Mouse (Mus musculus): ENCODE measurements at regions not wholly inside any gene's neighbourhood (a gene's known extent, or its start where the extent isn't known, plus 50 kb on each side); places are given as distances from the start of the nearest gene placed in this dataset.

- no peak overlapping the region for H3K4me2 ChIP-seq
- no peak overlapping the region for H3K27ac ChIP-seq
- no peak overlapping the region for H3K4me3 ChIP-seq (replicated peaks)
- no peaks in the 10 kb centered on the region for H3K4me1 ChIP-seq (replicated peaks)
- H3K9me3 ChIP-seq = no peaks in the 10 kb centered on the region
- WGBS = 77% methylated on average over 5 of the region's 5 CpGs
- H3K9ac ChIP-seq (replicated peaks) = no peak overlapping the region
- no peak for ATAC-seq (ENCODE audit: insufficient number of reproducible peaks, insufficient read depth, low FRiP score, low TSS enrichment, low read depth)
- H3K36me3 ChIP-seq = no peaks in the 10 kb centered on the region
- no peaks in the 10 kb centered on the region for H3K27me3 ChIP-seq
Measured at GRCm38 (mm10) chr12:43843907-43844537, 366.1 kb downstream of the Dnajb9 start.

- Histone ChIP-seq H3K27me3 (no peaks in the 10 kb centered on the region), H3K4me3 (replicated peaks) (no peak overlapping the region), H3K9me3 (no peaks in the 10 kb centered on the region), H3K4me1 (replicated peaks) (peaks cover 9% of the 10 kb centered on the region), H3K4me2 (no peak overlapping the region), H3K27ac (no peak overlapping the region), H3K9ac (replicated peaks) (no peak overlapping the region), H3K36me3 (no peaks in the 10 kb centered on the region)
- WGBS = 78% methylated on average over 1 of the region's 1 CpGs
- no peak for ATAC-seq (ENCODE audit: insufficient number of reproducible peaks, insufficient read depth, low FRiP score, low TSS enrichment, low read depth)
Measured at GRCm38 (mm10) chr12:43831976-43832375, 378.1 kb downstream of the Dnajb9 start.

- Histone ChIP-seq H3K27ac (no peak overlapping the region), H3K9ac (replicated peaks) (no peak overlapping the region), H3K4me2 (no peak overlapping the region), H3K36me3 (no peaks in the 10 kb centered on the region), H3K27me3 (no peaks in the 10 kb centered on the region), H3K9me3 (no peaks in the 10 kb centered on the region), H3K4me1 (replicated peaks) (peaks cover 9% of the 10 kb centered on the region), H3K4me3 (replicated peaks) (no peak overlapping the region)
- ATAC-seq (ENCODE audit: insufficient number of reproducible peaks, insufficient read depth, low FRiP score, low TSS enrichment, low read depth) = no peak
Measured at GRCm38 (mm10) chr12:43828641-43829040, 381.5 kb downstream of the Dnajb9 start.

GRCm38 (mm10) chr12:43827901-43828300 lies 382.2 kb downstream of the Dnajb9 start:
- Histone ChIP-seq H3K27me3 (no peaks in the 10 kb centered on the region), H3K4me3 (replicated peaks) (no peak overlapping the region), H3K4me1 (replicated peaks) (peaks cover 9% of the 10 kb centered on the region), H3K27ac (no peak overlapping the region), H3K9me3 (no peaks in the 10 kb centered on the region), H3K9ac (replicated peaks) (no peak overlapping the region), H3K36me3 (no peaks in the 10 kb centered on the region), H3K4me2 (no peak overlapping the region)
- no peak for ATAC-seq (ENCODE audit: insufficient number of reproducible peaks, insufficient read depth, low FRiP score, low TSS enrichment, low read depth)
- WGBS = 81% methylated on average over 6 of the region's 6 CpGs

GRCm38 (mm10) chr12:43827296-43827695 lies 382.8 kb downstream of the Dnajb9 start:
- ATAC-seq (ENCODE audit: insufficient number of reproducible peaks, insufficient read depth, low FRiP score, low TSS enrichment, low read depth) = no peak
- H3K4me2 ChIP-seq = no peak overlapping the region
- no peak overlapping the region for H3K27ac ChIP-seq
- H3K4me1 ChIP-seq (replicated peaks) = peaks cover 9% of the 10 kb centered on the region
- H3K27me3 ChIP-seq = no peaks in the 10 kb centered on the region
- 58% methylated on average over 3 of the region's 3 CpGs for WGBS
- no peak overlapping the region for H3K4me3 ChIP-seq (replicated peaks)
- no peak overlapping the region for H3K9ac ChIP-seq (replicated peaks)
- no peaks in the 10 kb centered on the region for H3K9me3 ChIP-seq
- no peaks in the 10 kb centered on the region for H3K36me3 ChIP-seq

GRCm38 (mm10) chr12:43813559-43813958 lies 396.6 kb downstream of the Dnajb9 start:
- Histone ChIP-seq H3K27me3 (no peaks in the 10 kb centered on the region), H3K9ac (replicated peaks) (no peak overlapping the region), H3K9me3 (no peaks in the 10 kb centered on the region), H3K27ac (no peak overlapping the region), H3K4me3 (replicated peaks) (no peak overlapping the region), H3K4me1 (replicated peaks) (no peaks in the 10 kb centered on the region), H3K36me3 (no peaks in the 10 kb centered on the region), H3K4me2 (no peak overlapping the region)
- ATAC-seq (ENCODE audit: insufficient number of reproducible peaks, insufficient read depth, low FRiP score, low TSS enrichment, low read depth) = no peak
- WGBS = 9% methylated on average over 3 of the region's 3 CpGs

- no peaks in the 10 kb centered on the region for H3K9me3 ChIP-seq
- 31% methylated on average over 1 of the region's 1 CpGs for WGBS
- H3K4me2 ChIP-seq = no peak overlapping the region
- no peaks in the 10 kb centered on the region for H3K27me3 ChIP-seq
- no peak overlapping the region for H3K27ac ChIP-seq
- no peaks in the 10 kb centered on the region for H3K36me3 ChIP-seq
- H3K4me3 ChIP-seq (replicated peaks) = no peak overlapping the region
- no peak overlapping the region for H3K9ac ChIP-seq (replicated peaks)
- H3K4me1 ChIP-seq (replicated peaks) = no peaks in the 10 kb centered on the region
- ATAC-seq (ENCODE audit: insufficient number of reproducible peaks, insufficient read depth, low FRiP score, low TSS enrichment, low read depth) = peak; percentile 26; the same call in 1 of the 2 replicates
Measured at GRCm38 (mm10) chr12:43772766-43773165, 437.4 kb downstream of the Dnajb9 start.

- H3K9ac ChIP-seq (replicated peaks) = no peak overlapping the region
- H3K4me1 ChIP-seq (replicated peaks) = no peaks in the 10 kb centered on the region
- ATAC-seq (ENCODE audit: insufficient number of reproducible peaks, insufficient read depth, low FRiP score, low TSS enrichment, low read depth) = no peak
- no peaks in the 10 kb centered on the region for H3K27me3 ChIP-seq
- no peak overlapping the region for H3K27ac ChIP-seq
- no peaks in the 10 kb centered on the region for H3K36me3 ChIP-seq
- H3K4me2 ChIP-seq = no peak overlapping the region
- WGBS = 47% methylated on average over 1 of the region's 1 CpGs
- H3K4me3 ChIP-seq (replicated peaks) = no peak overlapping the region
- no peaks in the 10 kb centered on the region for H3K9me3 ChIP-seq
Measured at GRCm38 (mm10) chr12:43762151-43762550, 448.0 kb downstream of the Dnajb9 start.

Measured in limb, embryonic 12.5 days (tissue).